Mouse (Mus musculus) lung, embryonic 15.5 days (tissue): ENCODE results near the gene Gphn. TPM values are rescaled to one million over a fixed set of nuclear protein-coding genes. Genes with fewer than 3 reads are reported as not detected.

Source experiments
- ATAC-seq: fragments of 200-750 bp; cut with Nextera tagmentation; 2 replicates; pipeline ENCODE4 v1.8.0; 2017; ENCODE audit warnings: moderate number of reproducible peaks, borderline replicate concordance; ENCODE audit not compliant: low FRiP score, low TSS enrichment; ENCODE audit errors: extremely low read depth
- H3K27ac ChIP-seq: fragments of 300-500 bp; sonication (generic); 2 replicates; pipeline ENCODE4 v1.5.1; 2015; ENCODE audit warnings: moderate library complexity, mild to moderate bottlenecking, inconsistent platforms
- H3K27me3 ChIP-seq: fragments of 300-500 bp; sonication (generic); 2 replicates; pipeline ENCODE4 v1.6.1; 2015; ENCODE audit warnings: inconsistent platforms
- H3K36me3 ChIP-seq: fragments of 300-500 bp; sonication (generic); 2 replicates; pipeline ENCODE4 v1.6.1; 2015; ENCODE audit warnings: inconsistent platforms
- H3K4me1 ChIP-seq: fragments of 300-500 bp; sonication (generic); 2 replicates; pipeline ENCODE4 v1.6.1; 2015; ENCODE audit warnings: inconsistent platforms
- H3K4me2 ChIP-seq: fragments of 300-500 bp; sonication (generic); 2 replicates; pipeline ENCODE4 v1.6.1; 2015; ENCODE audit warnings: inconsistent platforms, mild to moderate bottlenecking, moderate library complexity
- H3K4me3 ChIP-seq: fragments of 300-500 bp; sonication (generic); 2 replicates; pipeline ENCODE4 v1.5.1; 2015; ENCODE audit warnings: mild to moderate bottlenecking, inconsistent platforms
- H3K9ac ChIP-seq: fragments of 300-500 bp; sonication (generic); 2 replicates; pipeline ENCODE4 v1.6.1; 2015; ENCODE audit warnings: inconsistent platforms
- H3K9me3 ChIP-seq: fragments of 300-500 bp; sonication (generic); 2 replicates; pipeline ENCODE4 v1.6.1; 2016; ENCODE audit warnings: inconsistent platforms
- WGBS: fragments of 180-500 bp; shearing (Covaris S2); methylation state at CpG from one replicate; pipeline ENCODE4 v1.1.7; 2015; 5-methylcytosine and 5-hydroxymethylcytosine counted together
- polyA plus RNA-seq: library from polyadenylated mRNA; unstranded; fragments of >200 nt; fragmentation: Nextera tagmentation; extraction: Ambion mirVana; gene quantifications from 2 replicates; pipeline ENCODE4 v1.2.1, GENCODE M21; 2015

The Gphn gene
- polyA plus RNA-seq, result 13.6 and 14.6 TPM in 2 replicates

- peaks cover 4% of the 10 kb centered on the region for H3K4me1 ChIP-seq
- WGBS, result under 1% methylated on average over 67 of the region's 70 CpGs
- peak within 1 kb of the TSS; percentile 82 for H3K4me2 ChIP-seq
- no peaks in the 10 kb centered on the region for H3K27me3 ChIP-seq
- no peaks in the 10 kb centered on the region for H3K36me3 ChIP-seq
- no peaks in the 10 kb centered on the region for H3K9me3 ChIP-seq
- peak; percentile 97 for ATAC-seq
- H3K4me3 ChIP-seq, result peak within 1 kb of the TSS; percentile 98
- H3K9ac ChIP-seq, result peak within 1 kb of the TSS; percentile 84
- peak within 1 kb of the TSS; percentile 100 for H3K27ac ChIP-seq
Observed at GRCm38 (mm10) chr12:78225707-78226518, at the start of gene Gphn. Gene Gphn, plus strand, starts transcription at chr12:78226379.

- Histone ChIP-seq H3K27ac (no peak overlapping the region), H3K4me1 (no peaks in the 10 kb centered on the region), H3K4me3 (no peak overlapping the region), H3K4me2 (no peak overlapping the region), H3K36me3 (no peaks in the 10 kb centered on the region), H3K9me3 (no peaks in the 10 kb centered on the region), H3K9ac (no peak overlapping the region), H3K27me3 (no peaks in the 10 kb centered on the region)
- 68% methylated on average over 2 of the region's 2 CpGs for WGBS
- no peak for ATAC-seq
Observed at GRCm38 (mm10) chr12:78181452-78181851, 44.7 kb upstream of the Gphn start.

- Histone ChIP-seq H3K9me3 (no peaks in the 10 kb centered on the region), H3K9ac (no peak within 1 kb of the TSS), H3K27me3 (no peaks in the 10 kb centered on the region), H3K36me3 (no peaks in the 10 kb centered on the region), H3K4me3 (no peak within 1 kb of the TSS), H3K27ac (no peak within 1 kb of the TSS), H3K4me1 (no peaks in the 10 kb centered on the region), H3K4me2 (no peak within 1 kb of the TSS)
- ATAC-seq, result no peak
Observed at GRCm38 (mm10) chr12:78193942-78194341, 32.2 kb upstream of the Gphn start, which contains the start of gene Gm6657. Gene Gm6657, plus strand, starts transcription at chr12:78194242.

GRCm38 (mm10) chr12:78195368-78195767 lies 30.8 kb upstream of the Gphn start:
- no peak overlapping the region for H3K9ac ChIP-seq
- ATAC-seq, result no peak
- no peak overlapping the region for H3K4me3 ChIP-seq
- 25% methylated on average over 2 of the region's 2 CpGs for WGBS
- H3K27me3 ChIP-seq, result no peaks in the 10 kb centered on the region
- H3K27ac ChIP-seq, result no peak overlapping the region
- H3K36me3 ChIP-seq, result no peaks in the 10 kb centered on the region
- no peaks in the 10 kb centered on the region for H3K4me1 ChIP-seq
- no peaks in the 10 kb centered on the region for H3K9me3 ChIP-seq
- H3K4me2 ChIP-seq, result no peak overlapping the region

GRCm38 (mm10) chr12:78203646-78204045 lies 22.5 kb upstream of the Gphn start:
- WGBS, result 69% methylated on average over 5 of the region's 5 CpGs

GRCm38 (mm10) chr12:78205915-78206570 lies 20.1 kb upstream of the Gphn start:
- Histone ChIP-seq H3K27ac (peak overlapping the region; percentile 45), H3K9ac (no peak overlapping the region), H3K4me3 (peak overlapping the region; percentile 20), H3K36me3 (no peaks in the 10 kb centered on the region), H3K4me2 (peak overlapping the region; percentile 38), H3K4me1 (no peaks in the 10 kb centered on the region), H3K27me3 (no peaks in the 10 kb centered on the region), H3K9me3 (no peaks in the 10 kb centered on the region)
- peak; percentile 64; the same call in 1 of the 2 replicates for ATAC-seq
- 5% methylated on average over 5 of the region's 5 CpGs for WGBS

More at GRCm38 (mm10) chr12:78203646-78204045, 22.5 kb upstream of the Gphn start:
- no peak for ATAC-seq
- H3K27me3 ChIP-seq, result no peaks in the 10 kb centered on the region
- no peak overlapping the region for H3K27ac ChIP-seq
- no peaks in the 10 kb centered on the region for H3K36me3 ChIP-seq
- no peak overlapping the region for H3K4me2 ChIP-seq
- no peaks in the 10 kb centered on the region for H3K9me3 ChIP-seq
- H3K9ac ChIP-seq, result no peak overlapping the region
- no peak overlapping the region for H3K4me3 ChIP-seq
- no peaks in the 10 kb centered on the region for H3K4me1 ChIP-seq

GRCm38 (mm10) chr12:78206571-78206960 lies 19.6 kb upstream of the Gphn start:
- ATAC-seq, result no peak
- no peaks in the 10 kb centered on the region for H3K9me3 ChIP-seq
- H3K4me3 ChIP-seq, result no peak overlapping the region
- WGBS, result 53% methylated on average over 4 of the region's 4 CpGs
- no peaks in the 10 kb centered on the region for H3K36me3 ChIP-seq
- no peaks in the 10 kb centered on the region for H3K27me3 ChIP-seq
- H3K4me1 ChIP-seq, result no peaks in the 10 kb centered on the region
- peak overlapping the region; percentile 45 for H3K27ac ChIP-seq
- peak overlapping the region; percentile 38; the same call in 1 of the 2 replicates for H3K4me2 ChIP-seq
- no peak overlapping the region for H3K9ac ChIP-seq

GRCm38 (mm10) chr12:78209856-78210255 lies 16.3 kb upstream of the Gphn start:
- Histone ChIP-seq H3K27me3 (no peaks in the 10 kb centered on the region), H3K4me3 (no peak overlapping the region), H3K9me3 (no peaks in the 10 kb centered on the region), H3K4me2 (no peak overlapping the region), H3K36me3 (no peaks in the 10 kb centered on the region), H3K9ac (no peak overlapping the region), H3K4me1 (no peaks in the 10 kb centered on the region), H3K27ac (no peak overlapping the region)
- WGBS, result 80% methylated on average over 2 of the region's 2 CpGs
- no peak for ATAC-seq

- no peaks in the 10 kb centered on the region for H3K9me3 ChIP-seq
- no peaks in the 10 kb centered on the region for H3K27me3 ChIP-seq
- no peaks in the 10 kb centered on the region for H3K4me1 ChIP-seq
- no peak overlapping the region for H3K4me3 ChIP-seq
- H3K4me2 ChIP-seq, result no peak overlapping the region
- no peak for ATAC-seq
- H3K27ac ChIP-seq, result no peak overlapping the region
- H3K9ac ChIP-seq, result no peak overlapping the region
- H3K36me3 ChIP-seq, result no peaks in the 10 kb centered on the region
- 60% methylated on average over 6 of the region's 6 CpGs for WGBS
Observed at GRCm38 (mm10) chr12:78215490-78215889, 10.7 kb upstream of the Gphn start.

- no peak for ATAC-seq
- no peaks in the 10 kb centered on the region for H3K36me3 ChIP-seq
- no peaks in the 10 kb centered on the region for H3K9me3 ChIP-seq
- WGBS, result 63% methylated on average over 4 of the region's 4 CpGs
- no peak overlapping the region for H3K27ac ChIP-seq
- no peak overlapping the region for H3K4me2 ChIP-seq
- no peak overlapping the region for H3K4me3 ChIP-seq
- H3K9ac ChIP-seq, result no peak overlapping the region
- H3K27me3 ChIP-seq, result no peaks in the 10 kb centered on the region
- H3K4me1 ChIP-seq, result no peaks in the 10 kb centered on the region
Observed at GRCm38 (mm10) chr12:78219191-78219825, 6.9 kb upstream of the Gphn start.

GRCm38 (mm10) chr12:78226519-78226875 lies 318 bp downstream of the Gphn start:
- Histone ChIP-seq H3K27me3 (no peaks in the 10 kb centered on the region), H3K4me2 (peak overlapping the region; percentile 82), H3K9ac (peak overlapping the region; percentile 84), H3K36me3 (no peaks in the 10 kb centered on the region), H3K4me1 (peaks cover 4% of the 10 kb centered on the region), H3K27ac (peak overlapping the region; percentile 100), H3K4me3 (peak overlapping the region; percentile 98), H3K9me3 (no peaks in the 10 kb centered on the region)
- ATAC-seq, result peak; percentile 92
- WGBS, result 0% methylated on average over 47 of the region's 48 CpGs
